Mouse (Mus musculus): ENCODE measurements around the gene Tigar. TPM values are rescaled to one million over a fixed set of nuclear protein-coding genes. Genes with fewer than 3 reads are reported as not detected.

Tigar gene
- polyA plus RNA-seq, 1 experiment from 2014 or later = 3.2 TPM

DNA sequence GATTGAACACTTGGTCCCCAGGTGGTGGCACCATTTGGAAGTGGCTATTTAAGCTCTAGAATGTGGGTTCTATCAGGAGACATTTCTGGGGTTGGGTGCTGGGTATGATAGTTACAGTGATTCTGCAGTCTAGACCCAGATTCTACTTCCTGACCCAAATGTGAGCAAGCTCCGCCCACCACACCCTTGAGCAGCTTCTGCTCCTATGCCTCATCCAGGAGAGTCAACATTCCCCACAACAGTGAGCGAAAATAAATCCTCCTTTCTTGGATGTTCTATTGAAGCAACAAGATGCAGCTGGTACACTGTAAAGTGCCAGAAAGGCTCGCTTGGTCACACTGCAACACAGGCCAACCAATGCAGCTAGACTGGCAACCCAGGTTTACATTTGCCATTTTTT lies 45.4 kb downstream of the Tigar start:
- peaks cover 4% of the 10 kb centered on the region; the same call in 1 of the 2 replicates for H3K4me1 ChIP-seq
- H3K27me3 ChIP-seq = no peaks in the 10 kb centered on the region
- H3K36me3 ChIP-seq = no peaks in the 10 kb centered on the region
- no peak overlapping the region for H3K27ac ChIP-seq
- no peak overlapping the region for H3K4me3 ChIP-seq
- H3K9me3 ChIP-seq = no peaks in the 10 kb centered on the region
- no peak for ATAC-seq (ENCODE audit: borderline replicate concordance, extremely low read depth, low FRiP score, low TSS enrichment)
- no peak overlapping the region for H3K4me2 ChIP-seq
- no peak overlapping the region for H3K9ac ChIP-seq
- 85% methylated on average over 3 of the region's 3 CpGs for WGBS

DNA sequence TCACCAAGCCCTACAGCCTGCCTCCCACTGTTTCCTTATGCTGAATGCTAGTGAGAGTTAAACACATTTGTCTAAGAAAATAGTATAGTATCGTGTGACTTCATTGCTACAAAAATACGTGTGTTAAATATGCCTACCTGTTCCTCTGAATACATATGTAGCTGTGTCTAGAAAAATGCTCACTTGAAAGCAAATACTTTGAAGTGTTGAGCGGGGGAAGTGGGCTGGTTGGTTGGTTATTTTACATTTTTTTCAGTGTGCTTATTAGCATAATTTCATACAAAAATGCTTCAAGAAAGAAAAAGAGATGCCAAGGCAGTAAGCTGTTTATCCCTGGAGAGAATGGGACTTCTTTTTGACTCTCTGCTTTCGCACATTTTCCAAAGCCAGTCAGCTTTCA lies 49.4 kb downstream of the Tigar start:
- no peaks in the 10 kb centered on the region for H3K36me3 ChIP-seq
- H3K9ac ChIP-seq = no peak overlapping the region
- no peak overlapping the region for H3K4me3 ChIP-seq
- ATAC-seq (ENCODE audit: borderline replicate concordance, extremely low read depth, low FRiP score, low TSS enrichment) = no peak
- 80% methylated on average over 4 of the region's 4 CpGs for WGBS
- peaks cover 4% of the 10 kb centered on the region; the same call in 1 of the 2 replicates for H3K4me1 ChIP-seq
- H3K9me3 ChIP-seq = no peaks in the 10 kb centered on the region
- no peak overlapping the region for H3K4me2 ChIP-seq
- H3K27me3 ChIP-seq = no peaks in the 10 kb centered on the region
- H3K27ac ChIP-seq = no peak overlapping the region

DNA sequence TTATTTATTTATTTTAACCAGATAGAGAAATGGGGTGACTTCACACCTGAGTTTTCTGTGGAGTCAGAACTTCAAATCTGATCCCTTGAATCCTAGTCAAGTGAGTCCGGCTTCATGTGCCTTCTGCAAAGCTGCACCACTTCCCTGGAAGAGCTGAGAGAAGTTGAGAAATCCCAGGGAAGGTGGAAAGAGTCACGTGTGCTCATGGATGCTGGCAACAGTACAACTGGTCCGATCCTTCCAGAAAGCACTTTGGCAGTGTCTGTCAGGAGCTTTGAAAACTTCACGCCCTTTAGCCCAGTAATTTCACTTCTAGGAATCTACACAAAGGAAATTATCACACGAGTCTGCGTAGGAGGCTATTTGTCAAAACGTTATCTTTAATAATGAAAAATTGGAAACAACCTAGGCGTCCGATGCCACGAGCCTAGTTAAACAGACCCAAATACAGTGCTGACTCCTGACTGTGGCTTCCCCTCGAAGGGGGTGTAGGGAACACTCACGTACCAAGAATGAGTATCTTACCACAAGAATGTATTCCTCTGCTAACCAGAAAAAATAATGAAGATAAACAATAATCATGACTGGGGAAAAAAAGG lies 52.3 kb downstream of the Tigar start:
- H3K27me3 ChIP-seq = no peaks in the 10 kb centered on the region
- 43% methylated on average over 12 of the region's 12 CpGs for WGBS

DNA sequence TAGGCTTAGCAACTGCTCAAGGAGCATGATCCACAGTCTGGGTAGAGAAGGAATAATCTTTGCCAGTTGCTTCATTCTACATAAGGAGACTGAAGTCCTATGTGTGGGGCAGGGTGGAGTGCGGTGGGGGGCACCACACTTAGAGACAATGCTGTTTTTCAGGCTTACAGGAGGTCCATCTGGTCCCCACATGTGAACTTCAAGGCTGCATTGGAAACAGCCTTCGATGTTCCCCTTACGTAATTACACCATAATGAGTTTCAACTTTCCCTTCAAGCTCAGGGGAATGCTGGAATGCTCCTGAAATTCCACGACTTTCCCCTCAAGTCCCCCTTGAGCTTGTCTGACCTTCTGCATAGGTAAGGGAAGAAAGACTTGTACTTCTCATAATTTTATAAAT lies 58.5 kb downstream of the Tigar start:
- Histone ChIP-seq H3K4me1 (no peaks in the 10 kb centered on the region), H3K27ac (no peak overlapping the region), H3K9me3 (no peaks in the 10 kb centered on the region), H3K4me2 (no peak overlapping the region), H3K36me3 (no peaks in the 10 kb centered on the region), H3K9ac (no peak overlapping the region), H3K27me3 (no peaks in the 10 kb centered on the region), H3K4me3 (no peak overlapping the region)
- no peak for ATAC-seq (ENCODE audit: borderline replicate concordance, extremely low read depth, low FRiP score, low TSS enrichment)
- 67% methylated on average over 4 of the region's 4 CpGs for WGBS

More for the DNA sequence above, 52.3 kb downstream of the Tigar start:
- no peaks in the 10 kb centered on the region for H3K36me3 ChIP-seq
- no peak overlapping the region for H3K9ac ChIP-seq
- no peaks in the 10 kb centered on the region for H3K4me1 ChIP-seq
- ATAC-seq (ENCODE audit: borderline replicate concordance, extremely low read depth, low FRiP score, low TSS enrichment) = no peak
- H3K4me3 ChIP-seq = no peak overlapping the region
- H3K4me2 ChIP-seq = no peak overlapping the region
- H3K9me3 ChIP-seq = no peaks in the 10 kb centered on the region
- no peak overlapping the region for H3K27ac ChIP-seq

DNA sequence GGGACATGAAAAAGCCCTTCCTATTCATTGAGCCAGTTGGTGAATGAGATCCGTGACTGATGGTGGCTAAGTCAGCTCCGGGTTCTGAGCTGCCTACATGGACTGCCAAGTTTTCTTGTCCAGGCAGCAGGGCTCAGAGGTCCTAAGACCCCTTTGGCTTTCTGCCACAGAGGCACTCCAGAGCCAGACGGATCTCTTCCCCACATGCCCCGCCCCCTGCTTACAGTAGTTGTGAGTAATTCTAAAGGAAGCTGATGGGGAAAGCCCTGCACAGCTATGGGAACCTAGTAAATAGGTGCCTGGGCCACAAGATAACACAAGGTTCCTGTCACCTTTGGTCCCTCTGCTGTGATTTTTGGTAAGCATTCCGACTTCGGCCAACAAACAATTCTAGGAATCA lies 64.4 kb downstream of the Tigar start:
- Histone ChIP-seq H3K36me3 (no peaks in the 10 kb centered on the region), H3K4me2 (no peak overlapping the region), H3K4me1 (peaks cover 8% of the 10 kb centered on the region; the same call in 1 of the 2 replicates), H3K9me3 (no peaks in the 10 kb centered on the region), H3K9ac (no peak overlapping the region), H3K27ac (no peak overlapping the region), H3K27me3 (no peaks in the 10 kb centered on the region), H3K4me3 (no peak overlapping the region)
- WGBS = 28% methylated on average over 6 of the region's 6 CpGs
- peak; percentile 82; the same call in 1 of the 2 replicates for ATAC-seq (ENCODE audit: borderline replicate concordance, extremely low read depth, low FRiP score, low TSS enrichment)

Other genes starting within 250 kb of the Tigar start
- gene Dyrk4, start 187.7 kb downstream of the Tigar start, polyA plus RNA-seq (2015; fragmentation: Nextera tagmentation; extraction: Ambion mirVana) = 0.26 TPM in 1 of 2 replicates, not detected in the other
- gene Rad51ap1, start 170.0 kb downstream of the Tigar start, polyA plus RNA-seq (2015; fragmentation: Nextera tagmentation; extraction: Ambion mirVana) = 65.8 and 68.8 TPM in 2 replicates
- gene D6Wsu163e, start 169.6 kb downstream of the Tigar start, polyA plus RNA-seq (2015; fragmentation: Nextera tagmentation; extraction: Ambion mirVana) = 18.3 and 18.5 TPM in 2 replicates
- not detected in 2 replicates for gene Fgf6, start 94.0 kb downstream of the Tigar start, polyA plus RNA-seq (2015; fragmentation: Nextera tagmentation; extraction: Ambion mirVana)
- 0.09 TPM in 1 of 2 replicates, not detected in the other for gene Fgf23, start 36.7 kb downstream of the Tigar start, polyA plus RNA-seq (2015; fragmentation: Nextera tagmentation; extraction: Ambion mirVana)
- gene Ccnd2, start 42.6 kb upstream of the Tigar start, polyA plus RNA-seq (2015; fragmentation: Nextera tagmentation; extraction: Ambion mirVana) = 599 and 663 TPM in 2 replicates

Data from lung, embryonic 15.5 days (tissue).